Mouse (Mus musculus) ES-E14 (cell line): Measurements from ENCODE around the gene Raf1.

Experiments
- CHD2 ChIP-seq: IDR thresholded peaks from 2 replicates; pipeline ENCODE4 v1.6.1; 2014; ENCODE audit warnings: mild to moderate bottlenecking, low read depth, low read length, inconsistent platforms
- ZC3H11A ChIP-seq: IDR thresholded peaks from 2 replicates; pipeline ENCODE4 v1.6.1; 2012; ENCODE audit warnings: low read depth, mild to moderate bottlenecking, inconsistent platforms, low read length, borderline replicate concordance

- TF ChIP-seq CHD2 (no peak), ZC3H11A (no peak)
Measured at GRCm38 (mm10) chr6:115582328-115583115, 93.9 kb downstream of the Raf1 start.
